Mouse (Mus musculus) MEL (cell line): ENCODE measurements at regions not wholly inside any gene's neighbourhood (a gene's known extent, or its start where the extent isn't known, plus 50 kb on each side); places are given as distances from the start of the nearest gene placed in this dataset.

ENCODE experiments used
- DNase-seq: peaks from one replicate; pipeline ENCODE4 v3.0.0; 2011; ENCODE audit warnings: low read depth, low spot score
- H3K27ac ChIP-seq: 2 replicates; pipeline ENCODE4 v1.5.1; 2012; ENCODE audit warnings: low read depth, mild to moderate bottlenecking, control low read depth, low read length, moderate library complexity; ENCODE audit not compliant: control insufficient read depth
- H3K27me3 ChIP-seq, 2 experiments: fragments of 150-350 bp in 1 of 2; sonication (generic) in 1 of 2; 2 replicates each; pipeline ENCODE4 v1.6.1; 2012; ENCODE audit warnings: low read length in 2 of 2, mild to moderate bottlenecking in 2 of 2, improper control_type of control experiment in 1 of 2, moderate library complexity in 1 of 2; ENCODE audit not compliant: insufficient read depth in 2 of 2, control insufficient read depth in 1 of 2
- H3K36me3 ChIP-seq, 2 experiments: 2 replicates each; pipeline ENCODE4 v1.6.1; 2012 to 2014; ENCODE audit warnings: low read length in 2 of 2, improper control_type of control experiment in 1 of 2, inconsistent platforms in 1 of 2, mild to moderate bottlenecking in 1 of 2; ENCODE audit not compliant: insufficient read depth in 2 of 2, control insufficient read depth in 1 of 2
- H3K4me1 ChIP-seq, 2 experiments: fragments of 150-350 bp in 1 of 2; sonication (generic) in 1 of 2; 2 replicates each; pipeline ENCODE4 v1.6.1; 2012; ENCODE audit warnings: low read length in 2 of 2, improper control_type of control experiment in 1 of 2, mild to moderate bottlenecking in 1 of 2; ENCODE audit not compliant: insufficient read depth in 2 of 2, control insufficient read depth in 1 of 2
- H3K4me3 ChIP-seq, 2 experiments: fragments of 150-350 bp in 1 of 2; sonication (generic) in 1 of 2; 2 replicates each; pipeline ENCODE4 v1.5.1; 2012; ENCODE audit warnings: low read depth in 2 of 2, low read length in 2 of 2, mild to moderate bottlenecking in 2 of 2, moderate library complexity in 2 of 2, control low read depth in 1 of 2, improper control_type of control experiment in 1 of 2; ENCODE audit not compliant: control insufficient read depth in 1 of 2, insufficient read depth in 1 of 2
- H3K79me2 ChIP-seq: 2 replicates; pipeline ENCODE4 v1.6.1; 2012; ENCODE audit warnings: mild to moderate bottlenecking, low read length, moderate library complexity; ENCODE audit not compliant: control insufficient read depth, poor library complexity, insufficient read depth
- H3K9ac ChIP-seq: 2 replicates; pipeline ENCODE4 v1.6.1; 2012; ENCODE audit warnings: low read depth, mild to moderate bottlenecking, control low read depth, low read length, moderate library complexity; ENCODE audit not compliant: control insufficient read depth, poor library complexity, severe bottlenecking
- H3K9me3 ChIP-seq: fragments of 150-350 bp; sonication (generic); replicated peaks from 2 replicates; pipeline ENCODE4 v1.6.1; 2012; ENCODE audit warnings: mild to moderate bottlenecking, low read length, improper control_type of control experiment, moderate library complexity; ENCODE audit not compliant: insufficient read depth
- BHLHE40 ChIP-seq: IDR thresholded peaks from 2 replicates; pipeline ENCODE4 v1.6.1; 2012; ENCODE audit warnings: low read depth, mild to moderate bottlenecking, inconsistent platforms, low read length, improper control_type of control experiment, borderline replicate concordance
- CTCF ChIP-seq, 3 experiments: IDR thresholded peaks in 2 of 3; conservative IDR thresholded peaks in 1 of 3; 2 replicates each; pipeline ENCODE4 v1.5.1; 2011 to 2012; ENCODE audit warnings: low read length in 3 of 3, low read depth in 2 of 3, mild to moderate bottlenecking in 2 of 3, improper control_type of control experiment in 1 of 3, inconsistent platforms in 1 of 3, mixed read lengths in 1 of 3, moderate library complexity in 1 of 3; ENCODE audit not compliant: control insufficient read depth in 1 of 3, insufficient read depth in 1 of 3, poor library complexity in 1 of 3, severe bottlenecking in 1 of 3
- ETS1 ChIP-seq: IDR thresholded peaks from 2 replicates; pipeline ENCODE4 v1.6.1; 2012; ENCODE audit warnings: low read depth, mild to moderate bottlenecking, inconsistent platforms, low read length, improper control_type of control experiment, moderate library complexity
- GABPA ChIP-seq: IDR thresholded peaks from 2 replicates; pipeline ENCODE4 v1.6.1; 2012; ENCODE audit warnings: low read depth, mild to moderate bottlenecking, inconsistent platforms, low read length, improper control_type of control experiment, moderate library complexity
- GATA1 ChIP-seq: IDR thresholded peaks from 2 replicates; pipeline ENCODE4 v1.6.1; 2011; ENCODE audit warnings: low read depth, low read length, improper control_type of control experiment
- HCFC1 ChIP-seq: IDR thresholded peaks from 2 replicates; pipeline ENCODE4 v1.6.1; 2012; ENCODE audit warnings: low read depth, mild to moderate bottlenecking, inconsistent platforms, low read length, improper control_type of control experiment, moderate library complexity
- JUND ChIP-seq: IDR thresholded peaks from 2 replicates; pipeline ENCODE4 v1.6.1; 2011; ENCODE audit warnings: low read depth, mild to moderate bottlenecking, improper control_type of control experiment, low read length
- KAT2A ChIP-seq: conservative IDR thresholded peaks from 2 replicates; pipeline ENCODE4 v1.6.1; 2012; ENCODE audit warnings: low read depth, low read length, improper control_type of control experiment, inconsistent platforms
- MAFK ChIP-seq: IDR thresholded peaks from 2 replicates; pipeline ENCODE4 v1.6.1; 2011; ENCODE audit warnings: low read depth, mild to moderate bottlenecking, low read length, improper control_type of control experiment, borderline replicate concordance
- MAX ChIP-seq: IDR thresholded peaks from 2 replicates; pipeline ENCODE4 v1.6.1; 2011; ENCODE audit warnings: low read length, improper control_type of control experiment
- MAZ ChIP-seq: IDR thresholded peaks from 2 replicates; pipeline ENCODE4 v1.6.1; 2012; ENCODE audit warnings: low read depth, mild to moderate bottlenecking, inconsistent platforms, low read length, improper control_type of control experiment
- MEF2A ChIP-seq: IDR thresholded peaks from 2 replicates; pipeline ENCODE4 v1.6.1; 2014; ENCODE audit warnings: low read depth, mild to moderate bottlenecking, inconsistent platforms, low read length, improper control_type of control experiment; ENCODE audit not compliant: poor library complexity, insufficient replicate concordance, severe bottlenecking; ENCODE audit errors: extremely low read depth
- NRF1 ChIP-seq: IDR thresholded peaks from 2 replicates; pipeline ENCODE4 v1.6.1; 2014; ENCODE audit warnings: low read depth, mild to moderate bottlenecking, inconsistent platforms, low read length, improper control_type of control experiment, moderate library complexity; ENCODE audit not compliant: poor library complexity, insufficient read depth, severe bottlenecking
- POLR2A ChIP-seq, 2 experiments: IDR thresholded peaks; 2 replicates each; pipeline ENCODE4 v1.6.1; 2011 to 2012; ENCODE audit warnings: low read length in 2 of 2, mild to moderate bottlenecking in 2 of 2, control low read depth in 1 of 2, improper control_type of control experiment in 1 of 2, low read depth in 1 of 2, moderate library complexity in 1 of 2; ENCODE audit not compliant: control insufficient read depth in 1 of 2, insufficient read depth in 1 of 2, poor library complexity in 1 of 2
- RAD21 ChIP-seq: IDR thresholded peaks from 2 replicates; pipeline ENCODE4 v1.6.1; 2011; ENCODE audit warnings: mild to moderate bottlenecking, low read depth, low read length, improper control_type of control experiment
- RCOR1 ChIP-seq: IDR thresholded peaks from 2 replicates; pipeline ENCODE4 v1.6.1; 2012; ENCODE audit warnings: low read depth, mild to moderate bottlenecking, inconsistent platforms, low read length, improper control_type of control experiment
- SIN3A ChIP-seq: IDR thresholded peaks from 2 replicates; pipeline ENCODE4 v1.6.1; 2012; ENCODE audit warnings: low read length, improper control_type of control experiment, inconsistent platforms
- SMC3 ChIP-seq: IDR thresholded peaks from 2 replicates; pipeline ENCODE4 v1.6.1; 2011; ENCODE audit warnings: low read depth, low read length, improper control_type of control experiment
- TAL1 ChIP-seq: IDR thresholded peaks from 2 replicates; pipeline ENCODE4 v1.6.1; 2012; ENCODE audit warnings: mild to moderate bottlenecking, inconsistent platforms, low read length, moderate library complexity, mixed read lengths
- TBP ChIP-seq: IDR thresholded peaks from 2 replicates; pipeline ENCODE4 v1.8.0; 2011; ENCODE audit warnings: low read depth, low read length, improper control_type of control experiment
- TCF12 ChIP-seq: IDR thresholded peaks from 2 replicates; pipeline ENCODE4 v1.6.1; 2014; ENCODE audit warnings: low read depth, mild to moderate bottlenecking, inconsistent platforms, low read length, improper control_type of control experiment, moderate library complexity
- UBTF ChIP-seq: IDR thresholded peaks from 2 replicates; pipeline ENCODE4 v1.6.1; 2012; ENCODE audit warnings: low read depth, mild to moderate bottlenecking, inconsistent platforms, low read length, improper control_type of control experiment, moderate library complexity, borderline replicate concordance; ENCODE audit not compliant: insufficient read depth
- USF1 ChIP-seq: IDR thresholded peaks from 2 replicates; pipeline ENCODE4 v1.6.1; 2014; ENCODE audit warnings: low read depth, mild to moderate bottlenecking, inconsistent platforms, low read length, improper control_type of control experiment, moderate library complexity
- USF2 ChIP-seq, 2 experiments: IDR thresholded peaks; 2 replicates each; pipeline ENCODE4 v1.6.1; 2011 to 2012; ENCODE audit warnings: improper control_type of control experiment in 2 of 2, low read length in 2 of 2, borderline replicate concordance in 1 of 2, inconsistent platforms in 1 of 2, low read depth in 1 of 2, mild to moderate bottlenecking in 1 of 2; ENCODE audit not compliant: insufficient read depth in 1 of 2
- ZC3H11A ChIP-seq: IDR thresholded peaks from 2 replicates; pipeline ENCODE4 v1.6.1; 2012; ENCODE audit warnings: low read depth, mild to moderate bottlenecking, inconsistent platforms, low read length, improper control_type of control experiment
- ZKSCAN1 ChIP-seq: IDR thresholded peaks from 2 replicates; pipeline ENCODE4 v1.6.1; 2012; ENCODE audit warnings: low read depth, mild to moderate bottlenecking, inconsistent platforms, low read length, improper control_type of control experiment, moderate library complexity
- ZMIZ1 ChIP-seq: IDR thresholded peaks from 2 replicates; pipeline ENCODE4 v1.6.1; 2012; ENCODE audit warnings: low read depth, mild to moderate bottlenecking, inconsistent platforms, low read length, improper control_type of control experiment, moderate library complexity

GRCm38 (mm10) chr3:20509192-20509591, 142.2 kb upstream of the Agtr1b start:
- H3K27ac ChIP-seq = no peak overlapping the region
- no peak for TF ChIP-seq MAZ
- TF ChIP-seq KAT2A = no peak
- peak; percentile 65 for TF ChIP-seq ZC3H11A
- TF ChIP-seq GABPA = no peak
- no peak for TF ChIP-seq ZMIZ1
- peak; percentile 73 for TF ChIP-seq SMC3
- peak; percentile 79 for TF ChIP-seq RAD21
- TF ChIP-seq TBP = no peak
- no peak for TF ChIP-seq POLR2A (IDR thresholded peaks at IDR 0.05; ENCODE audit: control insufficient read depth in 1 of 2, insufficient read depth in 1 of 2, low read depth in 1 of 2, low read length in 2 of 2, poor library complexity in 1 of 2)
- no peak for TF ChIP-seq USF1
- no peak for TF ChIP-seq MAX
- TF ChIP-seq GATA1 = no peak
- no peak for TF ChIP-seq ZKSCAN1
- no peak for TF ChIP-seq NRF1
- no peak for TF ChIP-seq UBTF
- no peak for TF ChIP-seq RCOR1
- no peak for TF ChIP-seq MEF2A
- no peak for TF ChIP-seq JUND
- TF ChIP-seq CTCF (IDR thresholded peaks at IDR 0.05 in 2 of 3, conservative IDR thresholded peaks at IDR 0.05 in 1 of 3; ENCODE audit: control insufficient read depth in 1 of 3, insufficient read depth in 1 of 3, low read depth in 2 of 3, low read length in 3 of 3, poor library complexity in 1 of 3, severe bottlenecking in 1 of 3) = peak; percentile 50 to 92 (median 79)
- TF ChIP-seq TAL1 = no peak
- TF ChIP-seq MAFK = no peak
- no peak for TF ChIP-seq ETS1
- no peak for TF ChIP-seq TCF12
- TF ChIP-seq USF2 (IDR thresholded peaks at IDR 0.05; ENCODE audit: borderline replicate concordance in 1 of 2, insufficient read depth in 1 of 2, low read depth in 1 of 2, low read length in 2 of 2) = no peak
- no peak for TF ChIP-seq HCFC1
- no peak for TF ChIP-seq SIN3A
- TF ChIP-seq BHLHE40 = no peak
- no peaks in the 10 kb centered on the region for H3K79me2 ChIP-seq
- peak; percentile 71 for DNase-seq
- no peaks in the 10 kb centered on the region for H3K36me3 ChIP-seq
- no peak overlapping the region for H3K4me3 ChIP-seq
- H3K4me1 ChIP-seq = no peaks in the 10 kb centered on the region
- H3K9ac ChIP-seq = no peak overlapping the region
- H3K27me3 ChIP-seq = no peaks in the 10 kb centered on the region; a peak in 1 of 4 replicates
- H3K9me3 ChIP-seq = no peaks in the 10 kb centered on the region
